Mouse (Mus musculus): ENCODE data around the gene Fbxl19. TPM values are rescaled to one million over a fixed set of nuclear protein-coding genes. Genes with fewer than 3 reads are reported as not detected.

The Fbxl19 gene
- total and polyA plus RNA-seq, 3 experiments: 3.3 to 4.8 (median 3.4) TPM

DNA sequence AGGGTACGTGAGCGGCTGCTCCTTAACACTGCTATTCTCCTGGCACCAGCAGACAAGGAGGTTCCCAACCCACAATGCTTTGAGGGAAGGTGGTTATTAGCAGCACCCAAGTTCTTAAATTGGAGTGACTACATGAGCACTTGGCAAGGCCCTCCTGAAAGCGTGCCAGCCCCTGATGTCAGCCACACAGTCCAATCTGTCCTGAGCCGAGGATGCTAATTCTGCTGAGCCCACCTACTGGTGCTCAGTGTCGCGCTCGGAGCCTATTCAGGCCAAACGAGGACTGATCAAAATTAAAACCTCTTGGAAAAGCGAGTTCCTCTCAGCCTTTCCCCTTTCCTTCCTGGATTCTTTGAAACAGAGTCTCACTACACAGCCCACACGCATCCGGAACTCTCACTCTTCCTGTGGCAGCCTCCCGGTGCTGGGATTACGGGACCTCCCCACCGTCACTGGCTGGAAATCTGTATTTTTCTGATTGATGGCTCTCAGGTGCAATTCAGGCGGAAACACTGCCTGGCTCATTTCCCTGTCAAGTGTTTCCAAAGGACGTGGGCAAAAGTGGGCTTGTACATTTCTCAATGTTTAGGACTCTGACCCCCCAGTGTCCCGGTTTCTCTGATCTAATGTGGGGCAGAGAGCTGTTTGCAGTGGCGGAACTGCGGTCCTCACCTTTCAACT is 70.0 kb downstream of the Fbxl19 start:
- peaks cover 10% of the 10 kb centered on the region for H3K4me1 ChIP-seq (ENCODE audit: control insufficient read depth, insufficient read depth, low read length)
- H3K36me3 ChIP-seq (ENCODE audit: control insufficient read depth, insufficient read depth, low read length): no peaks in the 10 kb centered on the region
- 0 out of 2 replicates have a peak, but pooled peaks have one; percentile 3 for TF ChIP-seq POLR2A (IDR thresholded peaks at IDR 0.05; ENCODE audit: insufficient read depth, low read depth, low read length)
- TF ChIP-seq EP300 (IDR thresholded peaks at IDR 0.05; ENCODE audit: insufficient read depth, low read depth, low read length): 0 out of 2 replicates have a peak, but pooled peaks have one; percentile 2
- peak; percentile 12; the same call in 1 of the 2 replicates for TF ChIP-seq CTCF (IDR thresholded peaks at IDR 0.05)
- H3K79me2 ChIP-seq (replicated peaks; ENCODE audit: control insufficient read depth, insufficient read depth, low read length): no peaks in the 10 kb centered on the region
- peak; percentile 85 to 89 for DNase-seq
- H3K9ac ChIP-seq (ENCODE audit: low read depth, low read length): peak overlapping the region; percentile 54
- H3K27ac ChIP-seq: peak overlapping the region; percentile 83
- intact Hi-C loops (cut with DNase I): loop anchor here (1.0 to 10.0 kb wide), 2 partner anchors 14 to 390 kb away; partner anchors contain the start of genes Cox6a2 and Hsd3b7
- 30% methylated on average over 19 of the region's 19 CpGs for WGBS
- H3K27me3 ChIP-seq (ENCODE audit: control insufficient read depth, insufficient read depth, low read length): no peaks in the 10 kb centered on the region
- peak overlapping the region; percentile 26 for H3K4me3 ChIP-seq

GRCm38 (mm10) chr7:127815116-127815665 is 70.8 kb downstream of the Fbxl19 start:
- H3K27ac ChIP-seq: peak overlapping the region; percentile 83
- H3K4me3 ChIP-seq: no peak overlapping the region
- intact Hi-C loops (cut with DNase I): loop anchor here (1.0 to 10.0 kb wide), 2 partner anchors 27 to 390 kb away; partner anchors contain the start of gene Cox6a2

DNA sequence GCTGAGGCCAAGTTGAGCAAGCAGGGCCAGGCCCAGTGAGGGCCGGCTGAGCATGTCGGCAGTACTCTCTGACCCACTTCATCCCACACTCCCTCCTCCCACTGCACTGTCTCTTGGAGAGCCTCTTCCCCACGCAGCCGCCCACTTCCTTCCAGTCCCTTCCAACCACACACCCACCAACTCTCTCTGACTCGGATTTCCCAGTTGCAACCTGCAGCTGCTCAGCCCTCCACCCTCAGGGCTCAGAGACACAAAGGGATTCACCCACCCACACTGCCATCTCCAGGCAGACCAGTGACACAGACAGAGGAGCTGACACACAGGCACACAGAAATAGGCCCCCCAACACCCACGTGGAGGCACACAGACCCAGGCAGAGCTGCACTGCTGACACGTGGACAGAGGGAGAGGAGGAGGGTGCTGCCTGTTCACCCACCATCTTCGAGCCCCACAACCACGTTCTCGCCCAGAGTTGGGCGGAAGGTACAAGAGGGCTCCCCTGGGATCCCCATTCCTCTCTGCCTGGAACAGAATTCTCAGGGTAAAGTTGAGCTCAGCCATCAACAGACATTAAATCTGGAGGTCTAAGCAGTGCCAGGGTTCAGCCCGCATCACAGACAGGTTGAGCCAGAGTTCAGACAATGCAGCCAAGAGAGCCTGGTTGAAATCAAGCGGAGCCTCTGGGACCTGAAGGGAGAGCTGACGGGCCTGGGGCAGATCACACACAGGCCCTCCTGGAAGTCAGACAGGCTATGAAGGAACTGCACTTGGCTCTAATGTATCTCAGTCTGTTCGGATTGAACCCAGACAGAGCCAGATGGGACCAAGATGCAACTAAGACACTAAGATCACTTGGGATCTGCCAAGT is 71.8 kb downstream of the Fbxl19 start:
- Histone ChIP-seq H3K4me3 (no peak overlapping the region), H3K9ac (ENCODE audit: low read depth, low read length) (no peak overlapping the region), H3K36me3 (ENCODE audit: control insufficient read depth, insufficient read depth, low read length) (no peaks in the 10 kb centered on the region), H3K27me3 (ENCODE audit: control insufficient read depth, insufficient read depth, low read length) (no peaks in the 10 kb centered on the region), H3K4me1 (ENCODE audit: control insufficient read depth, insufficient read depth, low read length) (peaks cover 10% of the 10 kb centered on the region), H3K79me2 (replicated peaks; ENCODE audit: control insufficient read depth, insufficient read depth, low read length) (no peaks in the 10 kb centered on the region), H3K27ac (peak overlapping the region; percentile 18)
- TF ChIP-seq EP300 (IDR thresholded peaks at IDR 0.05; ENCODE audit: insufficient read depth, low read depth, low read length) (peak; percentile 30; the same call in 1 of the 2 replicates), CTCF (IDR thresholded peaks at IDR 0.05) (peak; percentile 59), POLR2A (IDR thresholded peaks at IDR 0.05; ENCODE audit: insufficient read depth, low read depth, low read length) (no peak)
- WGBS: 45% methylated on average over 15 of the region's 15 CpGs
- DNase-seq: peak; percentile 65 to 71
- intact Hi-C loops (cut with DNase I): loop anchor here (1.0 to 10.0 kb wide), 2 partner anchors 26 to 389 kb away; partner anchors contain the start of gene Cox6a2

More at GRCm38 (mm10) chr7:127815116-127815665, 70.8 kb downstream of the Fbxl19 start:
- WGBS: 87% methylated on average over 15 of the region's 15 CpGs
- Histone ChIP-seq H3K36me3 (ENCODE audit: control insufficient read depth, insufficient read depth, low read length) (no peaks in the 10 kb centered on the region), H3K27me3 (ENCODE audit: control insufficient read depth, insufficient read depth, low read length) (no peaks in the 10 kb centered on the region), H3K9ac (ENCODE audit: low read depth, low read length) (no peak overlapping the region), H3K79me2 (replicated peaks; ENCODE audit: control insufficient read depth, insufficient read depth, low read length) (no peaks in the 10 kb centered on the region), H3K4me1 (ENCODE audit: control insufficient read depth, insufficient read depth, low read length) (peaks cover 10% of the 10 kb centered on the region)
- TF ChIP-seq CTCF (IDR thresholded peaks at IDR 0.05) (no peak), POLR2A (IDR thresholded peaks at IDR 0.05; ENCODE audit: insufficient read depth, low read depth, low read length) (no peak), EP300 (IDR thresholded peaks at IDR 0.05; ENCODE audit: insufficient read depth, low read depth, low read length) (no peak)
- no peak for DNase-seq

DNA sequence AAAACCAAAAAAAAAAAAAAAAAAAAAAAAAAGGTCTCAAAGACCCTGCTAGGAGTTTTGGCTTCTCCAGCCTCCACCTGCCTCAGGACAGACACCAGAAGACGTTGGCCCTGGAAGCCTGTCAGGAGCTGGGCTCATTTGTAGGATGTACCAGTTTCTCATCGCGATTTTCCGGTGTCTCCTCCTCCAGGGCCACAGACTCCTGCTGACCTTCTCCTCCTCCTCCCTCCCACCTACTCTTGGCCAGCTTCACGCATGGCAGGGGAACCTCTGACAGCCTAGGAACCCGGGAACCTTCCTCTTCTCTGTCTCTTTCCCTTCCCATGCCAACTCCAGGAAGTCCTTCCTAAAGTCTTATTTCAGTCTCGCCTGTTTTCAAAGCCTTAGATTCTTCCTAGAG is 72.7 kb downstream of the Fbxl19 start:
- Histone ChIP-seq H3K27ac (no peak overlapping the region), H3K4me3 (no peak overlapping the region), H3K9ac (ENCODE audit: low read depth, low read length) (no peak overlapping the region), H3K27me3 (ENCODE audit: control insufficient read depth, insufficient read depth, low read length) (no peaks in the 10 kb centered on the region), H3K79me2 (replicated peaks; ENCODE audit: control insufficient read depth, insufficient read depth, low read length) (no peaks in the 10 kb centered on the region), H3K36me3 (ENCODE audit: control insufficient read depth, insufficient read depth, low read length) (no peaks in the 10 kb centered on the region), H3K4me1 (ENCODE audit: control insufficient read depth, insufficient read depth, low read length) (peaks cover 10% of the 10 kb centered on the region)
- TF ChIP-seq EP300 (IDR thresholded peaks at IDR 0.05; ENCODE audit: insufficient read depth, low read depth, low read length) (no peak), POLR2A (IDR thresholded peaks at IDR 0.05; ENCODE audit: insufficient read depth, low read depth, low read length) (no peak), CTCF (IDR thresholded peaks at IDR 0.05) (no peak)
- 64% methylated on average over 7 of the region's 7 CpGs for WGBS
- DNase-seq: no peak
- intact Hi-C loops (cut with DNase I): loop anchor here (10.0 kb wide), 1 partner anchor 388 kb away; the partner anchor contains the start of gene Cox6a2

GRCm38 (mm10) chr7:127817776-127818175 is 73.4 kb downstream of the Fbxl19 start:
- intact Hi-C loops (cut with DNase I): loop anchor here (10.0 kb wide), 1 partner anchor 387 kb away; the partner anchor contains the start of gene Cox6a2
- Histone ChIP-seq H3K36me3 (ENCODE audit: control insufficient read depth, insufficient read depth, low read length) (no peaks in the 10 kb centered on the region), H3K4me3 (no peak overlapping the region), H3K27ac (no peak overlapping the region), H3K4me1 (ENCODE audit: control insufficient read depth, insufficient read depth, low read length) (peaks cover 10% of the 10 kb centered on the region), H3K27me3 (ENCODE audit: control insufficient read depth, insufficient read depth, low read length) (no peaks in the 10 kb centered on the region), H3K79me2 (replicated peaks; ENCODE audit: control insufficient read depth, insufficient read depth, low read length) (no peaks in the 10 kb centered on the region), H3K9ac (ENCODE audit: low read depth, low read length) (no peak overlapping the region)
- DNase-seq: no peak
- TF ChIP-seq POLR2A (IDR thresholded peaks at IDR 0.05; ENCODE audit: insufficient read depth, low read depth, low read length): no peak
- TF ChIP-seq EP300 (IDR thresholded peaks at IDR 0.05; ENCODE audit: insufficient read depth, low read depth, low read length): no peak
- TF ChIP-seq CTCF (IDR thresholded peaks at IDR 0.05): no peak
- 81% methylated on average over 5 of the region's 5 CpGs for WGBS

Small RNAs within 50 kb of the gene (microRNA-seq; reads per million reads assigned to microRNA genes)
- 0 reads per million in 2 experiments for gene Mir762

Other genes starting within 250 kb of the Fbxl19 start
- 10 to 100 TPM; 53.1 to 55.8 TPM for gene Srcap, start 232.6 kb upstream of the Fbxl19 start, total RNA-seq (2021)
- gene Srcap, start 232.6 kb upstream of the Fbxl19 start, polyA plus RNA-seq (2012; rRNA removed): 15.3 and 16.7 TPM in 2 replicates
- gene Gm42715, start 225.0 kb upstream of the Fbxl19 start, total RNA-seq (2021): 1 to 10 TPM; 7.8 to 8.2 TPM
- 7.9 and 9.3 TPM in 2 replicates for gene Gm42715, start 225.0 kb upstream of the Fbxl19 start, polyA plus RNA-seq (2012; rRNA removed)
- not detected for gene Tmem265, start 183.2 kb upstream of the Fbxl19 start, total RNA-seq (2021)
- not detected in 2 replicates for gene Tmem265, start 183.2 kb upstream of the Fbxl19 start, polyA plus RNA-seq (2012; rRNA removed)
- 10 to 100 TPM; 13.9 to 17.5 TPM for gene Phkg2, start 171.2 kb upstream of the Fbxl19 start, total RNA-seq (2021)
- gene Phkg2, start 171.2 kb upstream of the Fbxl19 start, polyA plus RNA-seq (2012; rRNA removed): 30.1 and 40.1 TPM in 2 replicates
- 10 to 100 TPM; 10.4 to 11.7 TPM for gene Ccdc189, start 155.9 kb upstream of the Fbxl19 start, total RNA-seq (2021)
- gene Ccdc189, start 155.9 kb upstream of the Fbxl19 start, polyA plus RNA-seq (2012; rRNA removed): 10.6 and 11.4 TPM in 2 replicates
- gene Rnf40, start 155.8 kb upstream of the Fbxl19 start, total RNA-seq (2021): 10 to 100 TPM; 41.0 to 44.8 TPM
- 18.2 and 27.3 TPM in 2 replicates for gene Rnf40, start 155.8 kb upstream of the Fbxl19 start, polyA plus RNA-seq (2012; rRNA removed)
- 10 to 100 TPM; 17.7 to 24.9 TPM for gene Zfp629, start 128.7 kb upstream of the Fbxl19 start, total RNA-seq (2021)
- 12.5 and 20.9 TPM in 2 replicates for gene Zfp629, start 128.7 kb upstream of the Fbxl19 start, polyA plus RNA-seq (2012; rRNA removed)
- gene Bcl7c, start 35.6 kb upstream of the Fbxl19 start, total RNA-seq (2021): 10 to 100 TPM; 34.1 to 34.5 TPM
- 13.5 and 13.6 TPM in 2 replicates for gene Bcl7c, start 35.6 kb upstream of the Fbxl19 start, polyA plus RNA-seq (2012; rRNA removed)
- gene Ctf1, start 31.8 kb upstream of the Fbxl19 start, total RNA-seq (2021): 1 to 10 TPM; 6.6 to 8.7 TPM
- 15.3 and 24.5 TPM in 2 replicates for gene Ctf1, start 31.8 kb upstream of the Fbxl19 start, polyA plus RNA-seq (2012; rRNA removed)
- not detected for gene Ctf2, start 12.4 kb upstream of the Fbxl19 start, total RNA-seq (2021)
- not detected in 2 replicates for gene Ctf2, start 12.4 kb upstream of the Fbxl19 start, polyA plus RNA-seq (2012; rRNA removed)
- gene Orai3, start 25.3 kb downstream of the Fbxl19 start, total RNA-seq (2021): 10 to 100 TPM; 21.9 to 23.5 TPM
- 27.5 and 31.7 TPM in 2 replicates for gene Orai3, start 25.3 kb downstream of the Fbxl19 start, polyA plus RNA-seq (2012; rRNA removed)
- gene Setd1a, start 32.1 kb downstream of the Fbxl19 start, total RNA-seq (2021): 10 to 100 TPM; 16.3 to 18.5 TPM
- gene Setd1a, start 32.1 kb downstream of the Fbxl19 start, polyA plus RNA-seq (2012; rRNA removed): 7.1 and 8.6 TPM in 2 replicates
- 1 to 10 TPM; 1.6 to 2.6 TPM for gene Gm49388, start 41.1 kb downstream of the Fbxl19 start, total RNA-seq (2021)
- not detected in 2 replicates for gene Gm49388, start 41.1 kb downstream of the Fbxl19 start, polyA plus RNA-seq (2012; rRNA removed)
- 10 to 100 TPM in 1 of 2 experiments, 1 to 10 TPM in 1; 9.8 to 12.9 TPM for gene Hsd3b7, start 56.1 kb downstream of the Fbxl19 start, total RNA-seq (2021)
- 37.0 and 45.0 TPM in 2 replicates for gene Hsd3b7, start 56.1 kb downstream of the Fbxl19 start, polyA plus RNA-seq (2012; rRNA removed)
- 10 to 100 TPM; 68.4 to 71.9 TPM for gene Stx4a, start 79.8 kb downstream of the Fbxl19 start, total RNA-seq (2021)
- 79.3 and 83.0 TPM in 2 replicates for gene Stx4a, start 79.8 kb downstream of the Fbxl19 start, polyA plus RNA-seq (2012; rRNA removed)
- gene Stx1b, start 80.0 kb downstream of the Fbxl19 start, total RNA-seq (2021): 1 to 10 TPM in 1 of 2 experiments, under 1 TPM in 1; 0.77 to 1.1 TPM
- 3.8 and 4.0 TPM in 2 replicates for gene Stx1b, start 80.0 kb downstream of the Fbxl19 start, polyA plus RNA-seq (2012; rRNA removed)
- gene Zfp646, start 131.7 kb downstream of the Fbxl19 start, total RNA-seq (2021): 10 to 100 TPM; 17.7 to 18.9 TPM
- 8.0 and 11.8 TPM in 2 replicates for gene Zfp646, start 131.7 kb downstream of the Fbxl19 start, polyA plus RNA-seq (2012; rRNA removed)
- 1 to 10 TPM; 3.4 to 4.1 TPM for gene Zfp668, start 132.3 kb downstream of the Fbxl19 start, total RNA-seq (2021)
- 2.2 and 2.7 TPM in 2 replicates for gene Zfp668, start 132.3 kb downstream of the Fbxl19 start, polyA plus RNA-seq (2012; rRNA removed)
- gene Prss53, start 146.4 kb downstream of the Fbxl19 start, total RNA-seq (2021): 1 to 10 TPM in 1 of 2 experiments, under 1 TPM in 1; 0.76 to 1.2 TPM
- 3.8 TPM in 2 replicates for gene Prss53, start 146.4 kb downstream of the Fbxl19 start, polyA plus RNA-seq (2012; rRNA removed)
- gene Gm21974, start 150.9 kb downstream of the Fbxl19 start, total RNA-seq (2021): not detected
- gene Gm21974, start 150.9 kb downstream of the Fbxl19 start, polyA plus RNA-seq (2012; rRNA removed): not detected in 2 replicates
- gene Vkorc1, start 151.1 kb downstream of the Fbxl19 start, total RNA-seq (2021): 10 to 100 TPM; 16.2 to 17.7 TPM
- 59.2 and 90.0 TPM in 2 replicates for gene Vkorc1, start 151.1 kb downstream of the Fbxl19 start, polyA plus RNA-seq (2012; rRNA removed)
- 100 to 1,000 TPM; 104 to 131 TPM for gene Bckdk, start 159.5 kb downstream of the Fbxl19 start, total RNA-seq (2021)
- 165 and 210 TPM in 2 replicates for gene Bckdk, start 159.5 kb downstream of the Fbxl19 start, polyA plus RNA-seq (2012; rRNA removed)
- 10 to 100 TPM; 13.8 to 14.6 TPM for gene Kat8, start 168.0 kb downstream of the Fbxl19 start, total RNA-seq (2021)
- gene Kat8, start 168.0 kb downstream of the Fbxl19 start, polyA plus RNA-seq (2012; rRNA removed): 10.1 and 16.9 TPM in 2 replicates
- gene Prss8, start 185.6 kb downstream of the Fbxl19 start, total RNA-seq (2021): not detected
- 1.1 TPM in 1 of 2 replicates, not detected in the other for gene Prss8, start 185.6 kb downstream of the Fbxl19 start, polyA plus RNA-seq (2012; rRNA removed)
- gene Prss36, start 202.2 kb downstream of the Fbxl19 start, total RNA-seq (2021): 1 to 10 TPM; 6.0 to 9.7 TPM
- 21.4 and 23.1 TPM in 2 replicates for gene Prss36, start 202.2 kb downstream of the Fbxl19 start, polyA plus RNA-seq (2012; rRNA removed)
- gene Fus, start 222.9 kb downstream of the Fbxl19 start, total RNA-seq (2021): 100 to 1,000 TPM; 151 to 181 TPM
- 222 and 261 TPM in 2 replicates for gene Fus, start 222.9 kb downstream of the Fbxl19 start, polyA plus RNA-seq (2012; rRNA removed)
- 1 to 10 TPM; 6.9 to 8.8 TPM for gene Pycard, start 249.3 kb downstream of the Fbxl19 start, total RNA-seq (2021)
- 28.3 and 32.8 TPM in 2 replicates for gene Pycard, start 249.3 kb downstream of the Fbxl19 start, polyA plus RNA-seq (2012; rRNA removed)